Mouse (Mus musculus): ENCODE results near the gene A530084C06Rik. TPM values are rescaled to one million over a fixed set of nuclear protein-coding genes. Genes with fewer than 3 reads are reported as not detected.

Gene A530084C06Rik
- polyA plus RNA-seq (2012; rRNA removed; ENCODE audit: low replicate concordance), result 0.06 TPM in 1 of 2 replicates, not detected in the other

GRCm38 (mm10) chr13:31558521-31559418 lies at the start of gene A530084C06Rik:
TSS of gene A530084C06Rik (minus strand) at chr13:31559333.

GRCm38 (mm10) chr13:31555834-31556233 lies 3.3 kb downstream of the A530084C06Rik start, which contains the start of gene Foxq1:
TSS of gene Foxq1 (plus strand) at chr13:31556134.

Other genes with a start within 250 kb of the A530084C06Rik start
- 0.03 and 1.9 TPM in 2 replicates for gene Foxq1, start 3.2 kb downstream of the A530084C06Rik start, polyA plus RNA-seq (2012; rRNA removed; ENCODE audit: low replicate concordance)
- gene Foxf2, start 66.5 kb upstream of the A530084C06Rik start, polyA plus RNA-seq (2012; rRNA removed; ENCODE audit: low replicate concordance), result 0.14 and 0.19 TPM in 2 replicates
- gene Foxc1, start 247.3 kb upstream of the A530084C06Rik start, polyA plus RNA-seq (2012; rRNA removed; ENCODE audit: low replicate concordance), result 0.87 and 1.5 TPM in 2 replicates